Mouse (Mus musculus) adrenal gland, adult 8-10 months (tissue): Measurements from ENCODE around the gene Csad. TPM values are rescaled to one million over a fixed set of nuclear protein-coding genes. Genes with fewer than 3 reads are reported as not detected.

Experiments
- total RNA-seq, 4 experiments: library from RNA; stranded (reverse); gene quantifications; 2 replicates each; pipeline ENCODE4 v1.2.4; 2022

Gene Csad
- total RNA-seq, 4 experiments from 2014 or later: 71.3 to 85.0 (median 75.5) TPM

Other genes with a start within 250 kb of the Csad start
- gene Krt8, start 200.2 kb downstream of the Csad start, total RNA-seq: 1 to 10 TPM in 2 of 4 experiments, under 1 TPM in 2; 0.49 to 1.3 (median 0.77) TPM
- 1 to 10 TPM; 1.3 to 2.4 (median 1.9) TPM for gene Krt18, start 176.5 kb downstream of the Csad start, total RNA-seq
- gene Eif4b, start 131.0 kb downstream of the Csad start, total RNA-seq: 100 to 1,000 TPM; 232 to 294 (median 272) TPM
- gene Tns2, start 104.3 kb downstream of the Csad start, total RNA-seq: 100 to 1,000 TPM in 2 of 4 experiments, 10 to 100 TPM in 2; 77.5 to 129 (median 107) TPM
- gene Spryd3, start 68.5 kb downstream of the Csad start, total RNA-seq: 10 to 100 TPM; 46.6 to 70.4 (median 57.7) TPM
- gene Igfbp6, start 60.4 kb downstream of the Csad start, total RNA-seq: 10 to 100 TPM; 37.0 to 63.8 (median 49.2) TPM
- gene Soat2, start 54.2 kb downstream of the Csad start, total RNA-seq: under 1 TPM; 0.15 to 0.43 (median 0.26) TPM
- 100 to 1,000 TPM in 1 of 4 experiments, 10 to 100 TPM in 3; 61.9 to 108 (median 86.0) TPM for gene Zfp740, start 1.5 kb downstream of the Csad start, total RNA-seq
- 1 to 10 TPM; 2.7 to 7.9 (median 5.4) TPM for gene Itgb7, start 27.2 kb upstream of the Csad start, total RNA-seq
- gene Rarg, start 52.8 kb upstream of the Csad start, total RNA-seq: 10 to 100 TPM; 19.9 to 43.0 (median 34.4) TPM
- under 1 TPM in 2 of 4 experiments, not detected in 2; 0.24 to 0.31 TPM for gene Gm9918, start 65.8 kb upstream of the Csad start, total RNA-seq
- 10 to 100 TPM; 37.1 to 45.4 (median 39.5) TPM for gene Mfsd5, start 74.7 kb upstream of the Csad start, total RNA-seq
- 1 to 10 TPM; 1.4 to 5.3 (median 2.3) TPM for gene Espl1, start 91.5 kb upstream of the Csad start, total RNA-seq
- 100 to 1,000 TPM; 440 to 517 (median 466) TPM for gene Pfdn5, start 121.4 kb upstream of the Csad start, total RNA-seq
- 10 to 100 TPM; 65.4 to 96.8 (median 89.3) TPM for gene Myg1, start 127.0 kb upstream of the Csad start, total RNA-seq
- 10 to 100 TPM; 15.6 to 31.6 (median 21.4) TPM for gene Aaas, start 146.0 kb upstream of the Csad start, total RNA-seq
- under 1 TPM; 0.17 to 0.48 (median 0.33) TPM for gene Sp7, start 162.5 kb upstream of the Csad start, total RNA-seq
- gene Sp1, start 201.4 kb upstream of the Csad start, total RNA-seq: 10 to 100 TPM; 75.8 to 97.0 (median 91.9) TPM
- gene Amhr2, start 240.6 kb upstream of the Csad start, total RNA-seq: 1 to 10 TPM; 1.1 to 1.9 (median 1.6) TPM